Mouse (Mus musculus) limb, embryonic 12.5 days (tissue): ENCODE measurements around the gene Arrdc2. TPM values are rescaled to one million over a fixed set of nuclear protein-coding genes. Genes with fewer than 3 reads are reported as not detected.

Experiments
- ATAC-seq: fragments of 200-750 bp; cut with Nextera tagmentation; 2 replicates; pipeline ENCODE4 v1.8.0; 2017; ENCODE audit warnings: low read depth, moderate TSS enrichment; ENCODE audit not compliant: insufficient number of reproducible peaks, insufficient read depth, low FRiP score, low TSS enrichment
- H3K27ac ChIP-seq: fragments of 300-500 bp; sonication (generic); 2 replicates; pipeline ENCODE4 v1.5.1; 2016; ENCODE audit warnings: mild to moderate bottlenecking, moderate library complexity
- H3K27me3 ChIP-seq: fragments of 300-500 bp; sonication (generic); 2 replicates; pipeline ENCODE4 v1.6.1; 2016; ENCODE audit warnings: mild to moderate bottlenecking, moderate library complexity
- H3K36me3 ChIP-seq: fragments of 300-500 bp; sonication (generic); 2 replicates; pipeline ENCODE4 v1.6.1; 2016; ENCODE audit warnings: mild to moderate bottlenecking, moderate library complexity
- H3K4me1 ChIP-seq: fragments of 300-500 bp; sonication (generic); replicated peaks from 2 replicates; pipeline ENCODE4 v1.6.1; 2016
- H3K4me2 ChIP-seq: fragments of 300-500 bp; sonication (generic); 2 replicates; pipeline ENCODE4 v1.6.1; 2016; ENCODE audit warnings: mild to moderate bottlenecking, moderate library complexity
- H3K4me3 ChIP-seq: fragments of 300-500 bp; sonication (generic); replicated peaks from 2 replicates; pipeline ENCODE4 v1.5.1; 2016; ENCODE audit warnings: mild to moderate bottlenecking
- H3K9ac ChIP-seq: fragments of 300-500 bp; sonication (generic); replicated peaks from 2 replicates; pipeline ENCODE4 v1.6.1; 2016; ENCODE audit warnings: mild to moderate bottlenecking, moderate library complexity
- H3K9me3 ChIP-seq: fragments of 300-500 bp; sonication (generic); 2 replicates; pipeline ENCODE4 v1.6.1; 2016; ENCODE audit warnings: mild to moderate bottlenecking, moderate library complexity
- WGBS: fragments of 180-500 bp; shearing (Covaris S2); methylation state at CpG from one replicate; pipeline ENCODE4 v1.1.7; 2016; 5-methylcytosine and 5-hydroxymethylcytosine counted together
- polyA plus RNA-seq: library from polyadenylated mRNA; unstranded; fragments of >200 nt; fragmentation: Nextera tagmentation; extraction: Ambion mirVana; gene quantifications from 2 replicates; pipeline ENCODE4 v1.2.1, GENCODE M21; 2016

Arrdc2 gene
- polyA plus RNA-seq, 1 experiment from 2014 or later: 5.3 TPM

GRCm38 (mm10) chr8:70850132-70850845 is 10.8 kb upstream of the Arrdc2 start:
- Histone ChIP-seq H3K9ac (no peak overlapping the region), H3K4me2 (no peak overlapping the region), H3K36me3 (peaks cover 5% of the 10 kb centered on the region; the same call in 1 of the 2 replicates), H3K4me1 (peaks cover 16% of the 10 kb centered on the region), H3K27ac (no peak overlapping the region), H3K4me3 (no peak overlapping the region), H3K9me3 (no peaks in the 10 kb centered on the region), H3K27me3 (peaks cover 11% of the 10 kb centered on the region)
- 81% methylated on average over 7 of the region's 7 CpGs for WGBS
- no peak for ATAC-seq

- Histone ChIP-seq H3K4me3 (no peak overlapping the region), H3K4me2 (no peak overlapping the region), H3K27ac (no peak overlapping the region), H3K36me3 (peaks cover 5% of the 10 kb centered on the region; the same call in 1 of the 2 replicates), H3K27me3 (peaks cover 11% of the 10 kb centered on the region), H3K9ac (0 out of 2 replicates have a peak overlapping the region, but pooled peaks have one; percentile 18), H3K9me3 (no peaks in the 10 kb centered on the region), H3K4me1 (peaks cover 16% of the 10 kb centered on the region)
- 79% methylated on average over 3 of the region's 3 CpGs for WGBS
- ATAC-seq: no peak
Observed at GRCm38 (mm10) chr8:70849333-70849990, 9.9 kb upstream of the Arrdc2 start.

GRCm38 (mm10) chr8:70846371-70847154 is 7.0 kb upstream of the Arrdc2 start:
- no peaks in the 10 kb centered on the region for H3K9me3 ChIP-seq
- 0 out of 2 replicates have a peak overlapping the region, but pooled peaks have one; percentile 23 for H3K9ac ChIP-seq
- H3K4me1 ChIP-seq: peaks cover 3% of the 10 kb centered on the region
- ATAC-seq: no peak
- H3K36me3 ChIP-seq: no peaks in the 10 kb centered on the region
- H3K4me2 ChIP-seq: no peak overlapping the region
- H3K27me3 ChIP-seq: peaks cover 16% of the 10 kb centered on the region
- no peak overlapping the region for H3K27ac ChIP-seq
- no peak overlapping the region for H3K4me3 ChIP-seq
- 56% methylated on average over 15 of the region's 15 CpGs for WGBS

- Histone ChIP-seq H3K4me2 (no peak overlapping the region), H3K36me3 (no peaks in the 10 kb centered on the region), H3K27ac (no peak overlapping the region), H3K9ac (no peak overlapping the region), H3K4me3 (no peak overlapping the region), H3K27me3 (peaks cover 16% of the 10 kb centered on the region), H3K4me1 (peaks cover 8% of the 10 kb centered on the region), H3K9me3 (no peaks in the 10 kb centered on the region)
- 44% methylated on average over 5 of the region's 5 CpGs for WGBS
- no peak for ATAC-seq
Observed at GRCm38 (mm10) chr8:70845108-70845507, 5.6 kb upstream of the Arrdc2 start.

GRCm38 (mm10) chr8:70844523-70844922 is 5.0 kb upstream of the Arrdc2 start:
- no peak overlapping the region for H3K27ac ChIP-seq
- H3K36me3 ChIP-seq: no peaks in the 10 kb centered on the region
- H3K4me2 ChIP-seq: no peak overlapping the region
- peaks cover 16% of the 10 kb centered on the region for H3K27me3 ChIP-seq
- peaks cover 11% of the 10 kb centered on the region for H3K4me1 ChIP-seq
- 1% methylated on average over 6 of the region's 6 CpGs for WGBS
- no peak overlapping the region for H3K9ac ChIP-seq
- H3K4me3 ChIP-seq: no peak overlapping the region
- ATAC-seq: no peak
- no peaks in the 10 kb centered on the region for H3K9me3 ChIP-seq

- Histone ChIP-seq H3K9ac (no peak overlapping the region), H3K4me3 (no peak overlapping the region), H3K4me1 (peaks cover 11% of the 10 kb centered on the region), H3K27me3 (peaks cover 16% of the 10 kb centered on the region), H3K4me2 (no peak overlapping the region), H3K36me3 (no peaks in the 10 kb centered on the region), H3K27ac (no peak overlapping the region), H3K9me3 (no peaks in the 10 kb centered on the region)
- WGBS: 89% methylated on average over 8 of the region's 8 CpGs
- no peak for ATAC-seq
Observed at GRCm38 (mm10) chr8:70843941-70844340, 4.4 kb upstream of the Arrdc2 start.

GRCm38 (mm10) chr8:70843214-70843773 is 3.8 kb upstream of the Arrdc2 start:
- H3K4me1 ChIP-seq: peaks cover 16% of the 10 kb centered on the region
- no peak for ATAC-seq
- H3K4me2 ChIP-seq: no peak overlapping the region
- H3K4me3 ChIP-seq: no peak overlapping the region
- peaks cover 10% of the 10 kb centered on the region for H3K27me3 ChIP-seq
- H3K9me3 ChIP-seq: no peaks in the 10 kb centered on the region
- no peaks in the 10 kb centered on the region for H3K36me3 ChIP-seq
- no peak overlapping the region; the same call in 1 of the 2 replicates for H3K9ac ChIP-seq
- no peak overlapping the region for H3K27ac ChIP-seq
- 81% methylated on average over 5 of the region's 5 CpGs for WGBS

- H3K36me3 ChIP-seq: no peaks in the 10 kb centered on the region
- no peak overlapping the region for H3K4me2 ChIP-seq
- peaks cover 10% of the 10 kb centered on the region for H3K27me3 ChIP-seq
- peaks cover 16% of the 10 kb centered on the region for H3K4me1 ChIP-seq
- H3K27ac ChIP-seq: no peak overlapping the region
- H3K4me3 ChIP-seq: no peak overlapping the region
- no peak for ATAC-seq
- no peaks in the 10 kb centered on the region for H3K9me3 ChIP-seq
- 64% methylated on average over 25 of the region's 25 CpGs for WGBS
- H3K9ac ChIP-seq: no peak overlapping the region; the same call in 1 of the 2 replicates
Observed at GRCm38 (mm10) chr8:70842484-70842883, 3.0 kb upstream of the Arrdc2 start.

GRCm38 (mm10) chr8:70841147-70842072 is 1.9 kb upstream of the Arrdc2 start:
- Histone ChIP-seq H3K4me1 (peaks cover 16% of the 10 kb centered on the region), H3K27me3 (peaks cover 5% of the 10 kb centered on the region; the same call in 1 of the 2 replicates), H3K9ac (no peak overlapping the region), H3K36me3 (no peaks in the 10 kb centered on the region), H3K9me3 (no peaks in the 10 kb centered on the region), H3K27ac (no peak overlapping the region), H3K4me3 (no peak overlapping the region), H3K4me2 (no peak overlapping the region)
- ATAC-seq: no peak
- WGBS: 36% methylated on average over 22 of the region's 22 CpGs

GRCm38 (mm10) chr8:70840590-70840989 is 1.1 kb upstream of the Arrdc2 start:
- Histone ChIP-seq H3K9ac (no peak overlapping the region), H3K27me3 (peaks cover 5% of the 10 kb centered on the region; the same call in 1 of the 2 replicates), H3K4me2 (no peak overlapping the region), H3K9me3 (no peaks in the 10 kb centered on the region), H3K36me3 (peaks cover 5% of the 10 kb centered on the region), H3K4me1 (peaks cover 16% of the 10 kb centered on the region), H3K4me3 (no peak overlapping the region), H3K27ac (no peak overlapping the region)
- WGBS: 54% methylated on average over 10 of the region's 10 CpGs
- no peak for ATAC-seq
